Mouse (Mus musculus): ENCODE results near the gene Suv39h1. TPM values are rescaled to one million over a fixed set of nuclear protein-coding genes. Genes with fewer than 3 reads are reported as not detected.

The Suv39h1 gene
- polyA plus RNA-seq (2014; fragmentation: Illumina TruSeq; extraction: RNeasy Lipid Tissue Mini Kit (QIAGEN cat#74804)), result 18.8 TPM

GRCm38 (mm10) chrX:8074430-8075014 lies at the start of gene Suv39h1:
TSS of gene Suv39h1 (minus strand) at chrX:8074760.

GRCm38 (mm10) chrX:8090346-8090953 lies 15.9 kb upstream of the Suv39h1 start, which contains the start of gene Was:
TSS of gene Was (minus strand) at chrX:8090498.

GRCm38 (mm10) chrX:8018286-8018685 lies 56.3 kb downstream of the Suv39h1 start, which contains the start of gene Glod5:
TSS of gene Glod5 (minus strand) at chrX:8018492.

Other genes starting within 250 kb of the Suv39h1 start
- 41.7 TPM for gene Otud5, start 233.4 kb downstream of the Suv39h1 start, polyA plus RNA-seq (2014; fragmentation: Illumina TruSeq; extraction: RNeasy Lipid Tissue Mini Kit (QIAGEN cat#74804))
- gene Pim2, start 196.5 kb downstream of the Suv39h1 start, polyA plus RNA-seq (2014; fragmentation: Illumina TruSeq; extraction: RNeasy Lipid Tissue Mini Kit (QIAGEN cat#74804)), result 5.0 TPM
- 3.1 TPM for gene Slc35a2, start 190.7 kb downstream of the Suv39h1 start, polyA plus RNA-seq (2014; fragmentation: Illumina TruSeq; extraction: RNeasy Lipid Tissue Mini Kit (QIAGEN cat#74804))
- gene Pqbp1, start 175.5 kb downstream of the Suv39h1 start, polyA plus RNA-seq (2014; fragmentation: Illumina TruSeq; extraction: RNeasy Lipid Tissue Mini Kit (QIAGEN cat#74804)), result 18.8 TPM
- 3.8 TPM for gene Timm17b, start 175.4 kb downstream of the Suv39h1 start, polyA plus RNA-seq (2014; fragmentation: Illumina TruSeq; extraction: RNeasy Lipid Tissue Mini Kit (QIAGEN cat#74804))
- not detected for gene Gm10491, start 166.9 kb downstream of the Suv39h1 start, polyA plus RNA-seq (2014; fragmentation: Illumina TruSeq; extraction: RNeasy Lipid Tissue Mini Kit (QIAGEN cat#74804))
- gene Gm10490, start 165.2 kb downstream of the Suv39h1 start, polyA plus RNA-seq (2014; fragmentation: Illumina TruSeq; extraction: RNeasy Lipid Tissue Mini Kit (QIAGEN cat#74804)), result not detected
- gene Pcsk1n, start 154.9 kb downstream of the Suv39h1 start, polyA plus RNA-seq (2014; fragmentation: Illumina TruSeq; extraction: RNeasy Lipid Tissue Mini Kit (QIAGEN cat#74804)), result not detected
- gene Eras, start 146.2 kb downstream of the Suv39h1 start, polyA plus RNA-seq (2014; fragmentation: Illumina TruSeq; extraction: RNeasy Lipid Tissue Mini Kit (QIAGEN cat#74804)), result not detected
- 3.9 TPM for gene Hdac6, start 126.9 kb downstream of the Suv39h1 start, polyA plus RNA-seq (2014; fragmentation: Illumina TruSeq; extraction: RNeasy Lipid Tissue Mini Kit (QIAGEN cat#74804))
- 2.5 TPM for gene Gata1, start 96.7 kb downstream of the Suv39h1 start, polyA plus RNA-seq (2014; fragmentation: Illumina TruSeq; extraction: RNeasy Lipid Tissue Mini Kit (QIAGEN cat#74804))
- gene Glod5, start 56.3 kb downstream of the Suv39h1 start, polyA plus RNA-seq (2014; fragmentation: Illumina TruSeq; extraction: RNeasy Lipid Tissue Mini Kit (QIAGEN cat#74804)), result not detected
- gene Was, start 15.7 kb upstream of the Suv39h1 start, polyA plus RNA-seq (2014; fragmentation: Illumina TruSeq; extraction: RNeasy Lipid Tissue Mini Kit (QIAGEN cat#74804)), result 0.63 TPM
- gene Wdr13, start 58.1 kb upstream of the Suv39h1 start, polyA plus RNA-seq (2014; fragmentation: Illumina TruSeq; extraction: RNeasy Lipid Tissue Mini Kit (QIAGEN cat#74804)), result 47.5 TPM
- gene Rbm3, start 71.1 kb upstream of the Suv39h1 start, polyA plus RNA-seq (2014; fragmentation: Illumina TruSeq; extraction: RNeasy Lipid Tissue Mini Kit (QIAGEN cat#74804)), result 978 TPM
- not detected for gene Tbc1d25, start 101.4 kb upstream of the Suv39h1 start, polyA plus RNA-seq (2014; fragmentation: Illumina TruSeq; extraction: RNeasy Lipid Tissue Mini Kit (QIAGEN cat#74804))
- gene Ebp, start 118.8 kb upstream of the Suv39h1 start, polyA plus RNA-seq (2014; fragmentation: Illumina TruSeq; extraction: RNeasy Lipid Tissue Mini Kit (QIAGEN cat#74804)), result 13.7 TPM
- 2.8 TPM for gene Porcn, start 131.8 kb upstream of the Suv39h1 start, polyA plus RNA-seq (2014; fragmentation: Illumina TruSeq; extraction: RNeasy Lipid Tissue Mini Kit (QIAGEN cat#74804))
- gene Ftsj1, start 177.6 kb upstream of the Suv39h1 start, polyA plus RNA-seq (2014; fragmentation: Illumina TruSeq; extraction: RNeasy Lipid Tissue Mini Kit (QIAGEN cat#74804)), result 16.3 TPM
- 22.9 TPM for gene Slc38a5, start 196.4 kb upstream of the Suv39h1 start, polyA plus RNA-seq (2014; fragmentation: Illumina TruSeq; extraction: RNeasy Lipid Tissue Mini Kit (QIAGEN cat#74804))